In the genomic region with DNA sequence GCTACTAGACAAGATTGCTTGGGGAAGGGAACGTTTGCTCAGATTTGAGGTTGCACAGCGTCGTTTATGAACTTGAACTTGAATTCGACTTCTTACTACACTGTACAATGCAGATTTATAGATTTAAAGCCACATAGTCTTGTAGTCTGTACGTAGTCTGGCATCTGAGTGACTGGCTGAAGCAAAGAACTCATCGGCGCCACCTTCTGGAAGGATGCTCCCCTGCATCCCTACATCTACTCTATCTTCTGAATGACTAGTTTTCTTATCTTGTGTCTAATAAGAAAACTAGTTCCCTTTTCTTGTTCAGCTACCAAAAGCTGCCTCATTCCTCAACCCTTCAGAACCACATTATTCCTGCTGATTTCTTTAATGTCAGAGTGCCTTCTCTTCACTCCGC, we compare ENCODE assay signal across 8 mouse cellular contexts. TPM values are rescaled to one million over a fixed set of nuclear protein-coding genes. Genes with fewer than 3 reads are reported as not detected.
DNase-seq lines count a peak whose midpoint lies in the region; ATAC-seq and TF ChIP-seq lines count a peak whose summit lies in the region.
"Not testable (repeated sequence)": the region's sequence is repeated elsewhere in the genome, so short reads cannot be mapped to it uniquely, and the experiment has no call there.

No protein-coding gene starts in this region.

- H3K27ac ChIP-seq in cerebellum, adult 2 months (ENCODE audit: insufficient read depth, low read length); intestine, embryonic 14.5 days (ENCODE audit: low read depth): not testable (repeated sequence)

- H3K36me3 ChIP-seq in intestine, embryonic 14.5 days (ENCODE audit: control insufficient read depth, insufficient read depth, low read length); splenic B cell, adult 2 months (ENCODE audit: control insufficient read depth, insufficient read depth, low read length, poor library complexity, severe bottlenecking): not testable (repeated sequence)

- peak; percentile 7; the same call in 1 of the 2 replicates for TF ChIP-seq CTCF in cerebellum, adult 2 months (IDR thresholded peaks at IDR 0.05; ENCODE audit: borderline replicate concordance, insufficient read depth, low read depth, low read length)

- not testable (repeated sequence) for H3K4me3 ChIP-seq in cerebellum, adult 2 months (replicated peaks; ENCODE audit: insufficient read depth, low read depth, low read length); intestine, embryonic 14.5 days (ENCODE audit: low read depth, low read length)

- intact Hi-C loops in left cerebral cortex, postnatal 25 days (cut with DNase I), result not testable (repeated sequence)

- not testable (repeated sequence) for H3K9me3 ChIP-seq in intestine, embryonic 14.5 days (ENCODE audit: control insufficient read depth, low read length)

- H3K4me2 ChIP-seq in intestine, embryonic 14.5 days (ENCODE audit: low read length), result not testable (repeated sequence)

- not testable (repeated sequence) for H3K9ac ChIP-seq in intestine, embryonic 14.5 days (ENCODE audit: low read length)

- WGBS in cerebellum, adult 2 months, result 63% methylated on average over 8 of the region's 8 CpGs
- 72% methylated on average over 8 of the region's 8 CpGs for WGBS in intestine, embryonic 14.5 days

- not testable (repeated sequence) for H3K27me3 ChIP-seq in cerebellum, adult 2 months (ENCODE audit: control insufficient read depth, insufficient read depth, low read length); intestine, embryonic 14.5 days (replicated peaks; ENCODE audit: control insufficient read depth, insufficient read depth, low read length); splenic B cell, adult 2 months (ENCODE audit: control insufficient read depth, insufficient read depth, low read length, poor library complexity, severe bottlenecking)

- peak; percentile 59 for DNase-seq in 3T3-L1 (ENCODE audit: low read depth, low spot score)
- peak; percentile 7 for DNase-seq in T-cell, adult 2 months (ENCODE audit: low spot score)
- DNase-seq in cerebellum, adult 2 months, result not testable (repeated sequence)
- DNase-seq in gastrocnemius, adult 18-20 months (ENCODE audit: low spot score), result peak; percentile 26
- DNase-seq in intestine, embryonic 14.5 days (ENCODE audit: low spot score), result peak; percentile 59
- peak; percentile 40 to 52 for DNase-seq in left cerebral cortex, postnatal 25 days (ENCODE audit: low spot score in 2 of 2)
- DNase-seq in splenic B cell, adult 2 months (ENCODE audit: low read depth, low spot score), result peak; percentile 11

- ATAC-seq in intestine, embryonic 14.5 days (replicated peaks; ENCODE audit: low FRiP score, low TSS enrichment, low read depth), result not testable (repeated sequence)
- peak; percentile 59; the same call in 1 of the 2 replicates for ATAC-seq in megakaryocyte-erythroid progenitor cell, adult 5-6 weeks (replicated peaks; ENCODE audit: low FRiP score, low TSS enrichment, poor library complexity, severe bottlenecking)

- not testable (repeated sequence) for H3K4me1 ChIP-seq in cerebellum, adult 2 months (ENCODE audit: control insufficient read depth, insufficient read depth, low read length); intestine, embryonic 14.5 days (replicated peaks; ENCODE audit: control insufficient read depth, insufficient read depth, low read length)

- not testable (repeated sequence) for TF ChIP-seq POLR2A in cerebellum, adult 2 months (IDR thresholded peaks at IDR 0.05; ENCODE audit: borderline replicate concordance, insufficient read depth, low read length)

RNA-seq across cellular contexts. Expression of a gene that starts 41.5 kb away (rescaled TPM):
- 16.4 and 16.8 TPM in 2 replicates for polyA plus RNA-seq in cerebellum, adult 2 months (2012; rRNA removed)
- total RNA-seq in gastrocnemius, adult 18-20 months (2021), result 10 to 100 TPM; 17.2 to 18.7 TPM
- 69.6 and 74.1 TPM in 2 replicates for polyA plus RNA-seq in intestine, embryonic 14.5 days (2014; fragmentation: Nextera tagmentation; extraction: Ambion mirVana)
- 10 to 100 TPM; 21.1 to 23.2 TPM for total RNA-seq in left cerebral cortex, postnatal 25 days (2021)
- total RNA-seq in megakaryocyte-erythroid progenitor cell, adult 5-6 weeks (2014; fragmentation: Nextera tagmentation), result 32.4 and 51.5 TPM in 2 replicates
- total RNA-seq in megakaryocyte-erythroid progenitor cell, adult 5-6 weeks (2017), result 131 and 183 TPM in 2 replicates
